Mouse (Mus musculus) neutrophil, adult 65 days (primary cell): Measurements from ENCODE around the gene Ascl2. TPM values are rescaled to one million over a fixed set of nuclear protein-coding genes. Genes with fewer than 3 reads are reported as not detected.

Source experiments
- total RNA-seq: library from RNA; stranded (reverse); gene quantifications from 2 replicates; pipeline ENCODE4 v1.2.4, GENCODE M21; 2023

The Ascl2 gene
- total RNA-seq = 3.2 and 4.1 TPM in 2 replicates

DNA sequence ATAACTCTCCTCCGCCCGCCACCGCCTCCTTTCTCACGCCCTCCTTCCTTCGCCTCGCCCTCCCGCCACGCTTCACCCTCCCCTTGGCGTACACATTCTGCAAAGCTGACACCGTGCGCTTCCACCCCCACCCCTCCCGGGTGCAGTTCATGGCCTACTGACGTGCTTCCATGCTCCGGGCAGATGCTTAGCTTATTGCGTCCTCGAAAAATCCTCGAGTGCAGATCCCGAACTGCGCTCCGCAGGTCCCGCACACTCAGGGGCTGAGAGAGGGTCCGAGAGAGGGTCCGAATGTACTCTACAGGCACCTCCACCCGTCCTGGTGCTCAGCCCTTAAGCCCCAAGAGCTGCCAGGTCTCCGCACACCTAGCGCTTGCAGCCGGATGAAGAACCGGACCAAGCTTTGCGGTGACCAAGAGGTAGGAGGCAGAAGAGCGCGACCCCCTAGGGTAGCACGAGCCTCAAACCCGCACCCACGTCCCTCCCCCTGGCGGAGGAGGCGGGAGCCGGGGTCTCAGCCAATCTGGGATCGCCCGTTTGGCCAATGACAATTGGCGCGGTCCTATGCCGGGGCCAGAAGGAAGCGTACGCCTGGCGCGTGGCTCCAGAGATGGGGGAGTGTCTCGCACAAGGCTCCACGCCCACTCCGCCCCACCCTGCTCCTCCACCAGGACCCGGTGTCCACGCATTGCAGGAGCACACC is at the start of gene Ascl2:
Gene Ascl2, minus strand, starts transcription at position 456 of the 703 bp plus-strand sequence.

GRCm38 (mm10) chr7:143004727-143005343 is 35.8 kb upstream of the Ascl2 start, which contains the start of gene Tspan32:
TSS of gene Tspan32 (plus strand) at chr7:143005046.

GRCm38 (mm10) chr7:142931028-142931427 is 38.0 kb downstream of the Ascl2 start, which contains the start of gene Th:
TSS of gene Th (minus strand) at chr7:142931128.

Other genes with a start within 250 kb of the Ascl2 start
- gene Ins2, start 225.9 kb downstream of the Ascl2 start, total RNA-seq = not detected in 2 replicates
- gene Th, start 38.1 kb downstream of the Ascl2 start, total RNA-seq = not detected in 2 replicates
- gene Tspan32, start 35.8 kb upstream of the Ascl2 start, total RNA-seq = 51.7 and 55.8 TPM in 2 replicates
- 51.4 and 52.9 TPM in 2 replicates for gene Cd81, start 83.5 kb upstream of the Ascl2 start, total RNA-seq
- gene Tssc4, start 100.0 kb upstream of the Ascl2 start, total RNA-seq = 8.9 and 13.3 TPM in 2 replicates
- not detected in 2 replicates for gene Trpm5, start 125.4 kb upstream of the Ascl2 start, total RNA-seq
- gene Kcnq1, start 137.1 kb upstream of the Ascl2 start, total RNA-seq = not detected in 2 replicates